Mouse (Mus musculus): Measurements from ENCODE around the gene St6galnac3. TPM values are rescaled to one million over a fixed set of nuclear protein-coding genes. Genes with fewer than 3 reads are reported as not detected.

St6galnac3 gene
- polyA plus RNA-seq, 1 experiment from 2014 or later, result 0.07 TPM

DNA sequence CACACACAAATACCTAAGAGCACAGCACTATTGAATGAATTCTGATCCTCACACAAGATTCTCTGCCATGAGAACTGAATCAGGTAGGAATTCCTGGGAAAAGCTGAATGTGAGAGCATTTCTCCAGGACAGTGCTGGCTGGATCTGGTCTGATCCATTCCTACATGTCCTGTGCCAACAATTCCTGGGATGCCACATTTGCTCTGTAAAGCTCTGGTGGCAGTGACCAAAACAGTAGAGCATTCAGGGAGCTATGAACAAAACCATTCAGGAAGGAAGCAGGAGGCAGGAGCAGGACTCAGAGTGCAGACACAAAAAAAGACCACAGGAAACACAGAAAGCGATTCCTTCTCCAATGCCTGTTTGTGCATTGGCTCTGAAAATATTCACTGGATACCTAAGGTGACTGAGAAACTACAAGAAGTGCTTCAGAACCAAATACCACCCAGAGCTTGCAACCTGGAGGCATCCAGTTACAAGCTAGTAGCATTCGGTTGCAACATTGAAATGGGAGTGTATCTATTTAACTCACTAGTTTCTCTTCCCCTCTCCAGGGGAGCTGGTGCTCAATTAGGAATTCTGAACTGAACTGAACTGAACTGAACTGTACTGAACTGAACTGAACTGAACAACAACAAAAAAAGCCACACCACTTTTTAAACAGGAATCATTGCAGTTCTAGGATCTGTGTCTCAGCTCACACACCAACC is 88.7 kb downstream of the St6galnac3 start:
- WGBS (ENCODE audit: missing documents), result 10% methylated on average over 2 of the region's 2 CpGs
- Histone ChIP-seq H3K27ac (no peak overlapping the region), H3K4me3 (ENCODE audit: inconsistent target) (no peak overlapping the region), H3K36me3 (ENCODE audit: inconsistent target) (no peaks in the 10 kb centered on the region), H3K79me2 (ENCODE audit: inconsistent target) (no peaks in the 10 kb centered on the region)

GRCm38 (mm10) chr3:153631988-153632672 is 92.8 kb downstream of the St6galnac3 start:
- Histone ChIP-seq H3K36me3 (ENCODE audit: inconsistent target) (no peaks in the 10 kb centered on the region), H3K4me3 (ENCODE audit: inconsistent target) (no peak overlapping the region), H3K27ac (no peak overlapping the region), H3K79me2 (ENCODE audit: inconsistent target) (no peaks in the 10 kb centered on the region)
- 86% methylated on average over 10 of the region's 10 CpGs for WGBS (ENCODE audit: missing documents)

- no peak overlapping the region for H3K27ac ChIP-seq
- 93% methylated on average over 5 of the region's 5 CpGs for WGBS (ENCODE audit: missing documents)
- no peak overlapping the region for H3K4me3 ChIP-seq (ENCODE audit: inconsistent target)
- H3K36me3 ChIP-seq (ENCODE audit: inconsistent target), result no peaks in the 10 kb centered on the region
- no peaks in the 10 kb centered on the region for H3K79me2 ChIP-seq (ENCODE audit: inconsistent target)
These were observed 98.7 kb downstream of the St6galnac3 start for GRCm38 (mm10) chr3:153626237-153626636.

GRCm38 (mm10) chr3:153618976-153619375 is 106.0 kb downstream of the St6galnac3 start:
- WGBS (ENCODE audit: missing documents), result 94% methylated on average over 7 of the region's 7 CpGs
- no peak overlapping the region for H3K27ac ChIP-seq
- H3K79me2 ChIP-seq (ENCODE audit: inconsistent target), result no peaks in the 10 kb centered on the region
- H3K36me3 ChIP-seq (ENCODE audit: inconsistent target), result no peaks in the 10 kb centered on the region
- H3K4me3 ChIP-seq (ENCODE audit: inconsistent target), result no peak overlapping the region

- no peaks in the 10 kb centered on the region for H3K79me2 ChIP-seq (ENCODE audit: inconsistent target)
- H3K27ac ChIP-seq, result no peak overlapping the region
- no peak overlapping the region for H3K4me3 ChIP-seq (ENCODE audit: inconsistent target)
- no peaks in the 10 kb centered on the region for H3K36me3 ChIP-seq (ENCODE audit: inconsistent target)
- 10% methylated on average over 8 of the region's 8 CpGs for WGBS (ENCODE audit: missing documents)
These were observed 108.1 kb downstream of the St6galnac3 start for GRCm38 (mm10) chr3:153616849-153617248.

DNA sequence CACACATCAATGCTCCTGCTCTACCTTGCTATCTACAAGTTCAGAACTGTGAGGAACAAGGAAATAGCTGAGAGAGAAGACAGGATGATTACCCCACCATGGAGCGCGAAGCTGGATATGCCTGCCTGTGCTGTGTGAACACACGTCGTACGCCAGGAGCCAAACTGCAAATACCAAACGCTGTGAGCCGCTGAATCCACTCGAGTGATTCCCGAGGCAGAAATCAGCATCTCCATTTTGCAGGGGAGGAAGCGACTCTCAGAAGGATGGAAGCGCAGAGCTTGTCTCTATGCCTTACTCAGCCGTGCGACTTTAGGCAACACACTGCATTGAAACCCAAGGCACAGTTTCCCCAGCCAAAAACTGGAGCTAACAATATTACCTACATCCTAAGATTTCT is 114.7 kb downstream of the St6galnac3 start:
- 89% methylated on average over 13 of the region's 13 CpGs for WGBS (ENCODE audit: missing documents)
- no peaks in the 10 kb centered on the region for H3K36me3 ChIP-seq (ENCODE audit: inconsistent target)
- no peak overlapping the region for H3K27ac ChIP-seq
- no peak overlapping the region for H3K4me3 ChIP-seq (ENCODE audit: inconsistent target)
- H3K79me2 ChIP-seq (ENCODE audit: inconsistent target), result no peaks in the 10 kb centered on the region

- no peak overlapping the region for H3K4me3 ChIP-seq (ENCODE audit: inconsistent target)
- H3K27ac ChIP-seq, result no peak overlapping the region
- no peaks in the 10 kb centered on the region for H3K79me2 ChIP-seq (ENCODE audit: inconsistent target)
- 78% methylated on average over 3 of the region's 3 CpGs for WGBS (ENCODE audit: missing documents)
- H3K36me3 ChIP-seq (ENCODE audit: inconsistent target), result no peaks in the 10 kb centered on the region
These were observed 118.6 kb downstream of the St6galnac3 start for GRCm38 (mm10) chr3:153606331-153606730.

GRCm38 (mm10) chr3:153605767-153606098 is 119.2 kb downstream of the St6galnac3 start:
- Histone ChIP-seq H3K36me3 (ENCODE audit: inconsistent target) (no peaks in the 10 kb centered on the region), H3K4me3 (ENCODE audit: inconsistent target) (no peak overlapping the region), H3K79me2 (ENCODE audit: inconsistent target) (no peaks in the 10 kb centered on the region), H3K27ac (no peak overlapping the region)
- 96% methylated on average over 11 of the region's 11 CpGs for WGBS (ENCODE audit: missing documents)

DNA sequence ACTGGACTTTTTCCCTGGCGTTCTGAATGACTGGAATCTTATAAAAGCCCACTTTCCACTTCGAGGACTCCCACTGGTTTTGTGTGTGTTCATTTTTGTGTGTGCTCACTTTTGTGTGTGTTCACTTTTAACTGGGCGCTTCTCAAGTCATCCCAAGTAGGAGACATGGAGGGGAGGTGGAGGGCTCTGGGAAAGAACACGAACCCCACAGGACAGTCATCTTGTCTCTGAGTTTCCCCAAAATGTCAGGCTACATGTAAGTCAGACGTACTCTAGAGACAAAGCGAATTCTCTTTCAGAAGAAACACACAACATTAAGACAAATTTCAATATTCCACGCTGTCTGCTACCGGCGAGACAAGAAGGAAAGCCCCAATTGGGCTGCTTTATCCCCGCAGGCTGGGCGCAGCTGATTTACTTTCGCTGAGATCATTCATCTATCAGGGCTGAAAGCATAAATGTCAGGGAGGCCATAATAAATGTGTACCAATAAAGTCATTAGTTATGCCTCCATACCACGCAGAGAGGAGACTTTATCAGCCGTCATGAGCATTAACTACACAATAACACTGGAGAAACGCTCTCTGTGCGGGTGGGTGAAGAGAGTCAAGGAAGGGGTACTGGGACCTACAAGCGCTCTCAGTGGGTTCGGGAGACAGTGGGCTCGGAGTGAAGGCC is 119.7 kb downstream of the St6galnac3 start:
- WGBS (ENCODE audit: missing documents), result 91% methylated on average over 19 of the region's 19 CpGs
- H3K4me3 ChIP-seq (ENCODE audit: inconsistent target), result no peak overlapping the region
- H3K79me2 ChIP-seq (ENCODE audit: inconsistent target), result no peaks in the 10 kb centered on the region
- no peak overlapping the region for H3K27ac ChIP-seq
- no peaks in the 10 kb centered on the region for H3K36me3 ChIP-seq (ENCODE audit: inconsistent target)

DNA sequence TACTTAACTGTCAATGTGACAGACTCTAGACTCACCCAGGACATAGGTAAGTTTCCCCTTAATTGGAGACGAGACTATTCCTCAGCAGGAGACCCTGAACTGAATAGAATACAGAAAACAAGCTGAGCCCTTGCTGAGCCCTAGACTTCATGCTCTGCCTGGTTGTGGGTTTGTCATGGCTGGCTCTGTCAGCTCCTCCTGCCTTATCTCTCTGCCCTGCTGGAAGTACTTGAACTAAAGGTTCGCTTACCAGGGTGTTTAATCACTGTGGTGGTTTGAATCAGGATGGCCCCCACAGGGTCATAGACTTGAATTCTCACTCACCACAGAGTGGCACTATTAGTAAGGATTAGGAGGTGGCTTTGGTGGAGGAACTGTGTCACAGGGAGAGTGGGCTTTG is 125.8 kb downstream of the St6galnac3 start:
- H3K79me2 ChIP-seq (ENCODE audit: inconsistent target), result no peaks in the 10 kb centered on the region
- 92% methylated on average over 2 of the region's 2 CpGs for WGBS (ENCODE audit: missing documents)
- no peak overlapping the region for H3K4me3 ChIP-seq (ENCODE audit: inconsistent target)
- H3K27ac ChIP-seq, result no peak overlapping the region
- no peaks in the 10 kb centered on the region for H3K36me3 ChIP-seq (ENCODE audit: inconsistent target)

DNA sequence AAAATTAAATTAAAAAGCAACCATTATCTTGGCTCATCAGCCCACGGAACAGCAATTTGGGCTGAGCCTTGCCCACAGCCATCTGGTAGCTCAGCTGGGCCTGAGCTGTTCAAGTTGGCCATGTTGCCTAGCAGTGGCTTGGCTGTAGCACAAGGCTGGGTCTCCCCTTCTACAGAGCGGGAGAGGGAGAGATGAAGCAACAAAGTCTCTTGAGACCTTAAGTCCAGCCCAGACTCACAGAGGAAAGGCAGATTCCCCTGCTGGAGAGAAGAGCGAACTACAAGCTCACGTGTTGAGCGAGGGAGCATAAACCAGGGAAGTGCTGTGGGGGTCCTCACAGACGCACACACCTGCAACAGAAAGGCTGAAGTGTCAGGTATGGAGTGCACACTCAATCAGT is 126.3 kb downstream of the St6galnac3 start:
- H3K27ac ChIP-seq, result no peak overlapping the region
- 98% methylated on average over 6 of the region's 6 CpGs for WGBS (ENCODE audit: missing documents)
- H3K36me3 ChIP-seq (ENCODE audit: inconsistent target), result no peaks in the 10 kb centered on the region
- no peaks in the 10 kb centered on the region for H3K79me2 ChIP-seq (ENCODE audit: inconsistent target)
- no peak overlapping the region for H3K4me3 ChIP-seq (ENCODE audit: inconsistent target)

DNA sequence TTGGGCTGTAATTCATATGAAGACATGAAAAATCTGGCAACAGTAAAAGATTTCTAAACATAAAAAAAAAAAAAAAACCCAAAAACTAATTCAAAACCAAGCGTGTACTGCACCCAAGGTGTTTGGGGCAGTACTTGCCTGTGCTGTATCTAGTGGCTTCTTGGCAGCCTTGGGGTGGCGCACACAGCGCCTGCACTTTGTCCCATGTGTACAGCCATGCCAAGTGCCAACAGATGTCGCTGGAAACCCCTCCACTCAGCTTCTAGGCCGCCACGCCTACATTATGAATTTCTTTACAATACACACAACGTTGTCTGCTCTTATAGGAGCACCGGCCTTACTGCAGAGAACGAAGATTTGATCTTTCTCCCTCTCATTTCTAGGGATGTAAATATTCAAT is 130.4 kb downstream of the St6galnac3 start:
- H3K27ac ChIP-seq, result no peak overlapping the region
- whole genome bisulfite sequencing (ENCODE audit: missing documents), result 95% methylated on average over 9 of the region's 9 CpGs
- no peak overlapping the region for H3K4me3 ChIP-seq (ENCODE audit: inconsistent target)
- no peaks in the 10 kb centered on the region for H3K36me3 ChIP-seq (ENCODE audit: inconsistent target)
- H3K79me2 ChIP-seq (ENCODE audit: inconsistent target), result no peaks in the 10 kb centered on the region

GRCm38 (mm10) chr3:153593978-153594377 is 131.0 kb downstream of the St6galnac3 start:
- Histone ChIP-seq H3K4me3 (ENCODE audit: inconsistent target) (no peak overlapping the region), H3K79me2 (ENCODE audit: inconsistent target) (no peaks in the 10 kb centered on the region), H3K27ac (no peak overlapping the region), H3K36me3 (ENCODE audit: inconsistent target) (no peaks in the 10 kb centered on the region)
- 77% methylated on average over 4 of the region's 4 CpGs for WGBS (ENCODE audit: missing documents)

- 70% methylated on average over 3 of the region's 3 CpGs for WGBS (ENCODE audit: missing documents)
These were observed 131.9 kb downstream of the St6galnac3 start for GRCm38 (mm10) chr3:153593103-153593502.

GRCm38 (mm10) chr3:153587594-153587993 is 137.4 kb downstream of the St6galnac3 start:
- H3K79me2 ChIP-seq (ENCODE audit: inconsistent target), result no peaks in the 10 kb centered on the region
- H3K4me3 ChIP-seq (ENCODE audit: inconsistent target), result no peak overlapping the region
- no peak overlapping the region for H3K27ac ChIP-seq
- 100% methylated on average over 1 of the region's 1 CpGs for WGBS (ENCODE audit: missing documents)
- no peaks in the 10 kb centered on the region for H3K36me3 ChIP-seq (ENCODE audit: inconsistent target)

More at GRCm38 (mm10) chr3:153593103-153593502, 131.9 kb downstream of the St6galnac3 start:
- Histone ChIP-seq H3K27ac (no peak overlapping the region), H3K36me3 (ENCODE audit: inconsistent target) (no peaks in the 10 kb centered on the region), H3K4me3 (ENCODE audit: inconsistent target) (no peak overlapping the region), H3K79me2 (ENCODE audit: inconsistent target) (no peaks in the 10 kb centered on the region)

All from macrophage (primary cell).